In genomic region chr11:77409879-77410278, GRCm38 (mm10) we compare ENCODE assay signal across 8 mouse cellular contexts. TPM values are rescaled to one million over a fixed set of nuclear protein-coding genes. Genes with fewer than 3 reads are reported as not detected.
DNase-seq lines count a peak whose midpoint lies in the region; ATAC-seq and TF ChIP-seq lines count a peak whose summit lies in the region.

No protein-coding gene starts in this region.

- WGBS in liver, postnatal 0 days (ENCODE audit: insufficient replicate concordance): 33% methylated on average over 6 of the region's 6 CpGs

- ATAC-seq in liver, postnatal 0 days: peak; percentile 48
- ATAC-seq in CD4-positive, CD25-positive, alpha-beta regulatory T cell, adult 4 months: no peak

- no peak for TF ChIP-seq CTCF in liver, postnatal 0 days (IDR thresholded peaks at IDR 0.05; ENCODE audit: low read depth)

- no peaks in the 10 kb centered on the region for H3K9me3 ChIP-seq in liver, postnatal 0 days (ENCODE audit: low read length)

- no peak overlapping the region for H3K9ac ChIP-seq in liver, postnatal 0 days (replicated peaks)

- peak; percentile 40 to 56 for DNase-seq in right cerebral cortex, postnatal 10 days (ENCODE audit: low spot score in 2 of 2)
- DNase-seq in right cerebral cortex, postnatal 36 days (ENCODE audit: low spot score in 2 of 2): no peak
- peak; percentile 30 for DNase-seq in embryo, embryonic 11 days
- DNase-seq in heart, postnatal 36 days: peak; percentile 64 to 73
- peak; percentile 68 for DNase-seq in liver, postnatal 0 days
- peak; percentile 58 for DNase-seq in yolk sac, embryonic 10.5 days (ENCODE audit: low spot score)
- DNase-seq in B cell, adult 2 months: no peak

- TF ChIP-seq EP300 in liver, postnatal 0 days (IDR thresholded peaks at IDR 0.05; ENCODE audit: low read depth): peak; percentile 69; the same call in 1 of the 2 replicates

- no peak overlapping the region; the same call in 1 of the 2 replicates for H3K4me2 ChIP-seq in liver, postnatal 0 days (ENCODE audit: low read depth, low read length)

- 0 out of 2 replicates have a peak, but pooled peaks cover 10% of the 10 kb centered on the region for H3K4me1 ChIP-seq in liver, postnatal 0 days (ENCODE audit: insufficient read depth)

- H3K27me3 ChIP-seq in liver, postnatal 0 days (ENCODE audit: insufficient read depth, low read length): no peaks in the 10 kb centered on the region

- intact Hi-C loops in heart, postnatal 36 days (cut with DNase I): no loop called here

- peak overlapping the region; percentile 40; the same call in 1 of the 2 replicates for H3K27ac ChIP-seq in liver, postnatal 0 days (ENCODE audit: low read depth)

- H3K4me3 ChIP-seq in liver, postnatal 0 days (ENCODE audit: low read depth, low read length): no peak overlapping the region

- H3K36me3 ChIP-seq in liver, postnatal 0 days (replicated peaks; ENCODE audit: insufficient read depth, low read length): 0 out of 2 replicates have a peak, but pooled peaks cover 3% of the 10 kb centered on the region

RNA-seq across cellular contexts. Expression of gene Coro6, which starts 52.3 kb away (rescaled TPM):
- total RNA-seq in heart, postnatal 36 days (2021): 100 to 1,000 TPM; 196 to 198 TPM
- polyA plus RNA-seq in liver, postnatal 0 days (2015; fragmentation: Nextera tagmentation; extraction: Ambion mirVana): 0.05 and 0.38 TPM in 2 replicates
- polyA plus RNA-seq in CD4-positive, CD25-positive, alpha-beta regulatory T cell, adult 4 months (2017; shearing (Covaris generic)): not detected

Comparison
In these comparisons a context has a peak if more than half of its experiments do, and no peak if none do; other contexts are left out.
1. DNase-seq: peak in right cerebral cortex, postnatal 10 days (2 of 2), embryo, embryonic 11 days (single experiment), heart, postnatal 36 days (2 of 2), liver, postnatal 0 days (single experiment) and yolk sac, embryonic 10.5 days (single experiment); none in right cerebral cortex, postnatal 36 days (0 of 2) and B cell, adult 2 months (0 of 2).